Mouse (Mus musculus): ENCODE measurements around the gene Frat2.
"Not testable (repeated sequence)": the region's sequence is repeated elsewhere in the genome, so short reads cannot be mapped to it uniquely, and the experiment has no call there.

Frat2 gene

GRCm38 (mm10) chr19:41847992-41848851 lies at the start of gene Frat2:
Gene Frat2 (minus strand): TSS chr19:41848132.
- DNase-seq (ENCODE audit: low read depth, low spot score) = peak; percentile 92

GRCm38 (mm10) chr19:41896319-41896711 lies 48.4 kb upstream of the Frat2 start:
- DNase-seq (ENCODE audit: low read depth, low spot score) = no peak

GRCm38 (mm10) chr19:41895460-41896318 lies 47.8 kb upstream of the Frat2 start, which contains the start of gene Rrp12:
Gene Rrp12 (minus strand): TSS chr19:41896173.
- DNase-seq (ENCODE audit: low read depth, low spot score) = peak; percentile 90

- no peak for DNase-seq (ENCODE audit: low read depth, low spot score)
Measured at GRCm38 (mm10) chr19:41894959-41895358, 47.0 kb upstream of the Frat2 start.

GRCm38 (mm10) chr19:41888191-41888590 lies 40.3 kb upstream of the Frat2 start:
- no peak for DNase-seq (ENCODE audit: low read depth, low spot score)

- no peak for DNase-seq (ENCODE audit: low read depth, low spot score)
Measured at GRCm38 (mm10) chr19:41883882-41884281, 36.0 kb upstream of the Frat2 start.

- no peak for DNase-seq (ENCODE audit: low read depth, low spot score)
Measured at GRCm38 (mm10) chr19:41881842-41882241, 33.9 kb upstream of the Frat2 start.

GRCm38 (mm10) chr19:41874356-41874755 lies 26.4 kb upstream of the Frat2 start:
- no peak for DNase-seq (ENCODE audit: low read depth, low spot score)

GRCm38 (mm10) chr19:41872285-41872684 lies 24.4 kb upstream of the Frat2 start:
- no peak for DNase-seq (ENCODE audit: low read depth, low spot score)

- DNase-seq (ENCODE audit: low read depth, low spot score) = not testable (repeated sequence)
Measured at GRCm38 (mm10) chr19:41869946-41870345, 22.0 kb upstream of the Frat2 start.

GRCm38 (mm10) chr19:41869296-41869695 lies 21.4 kb upstream of the Frat2 start:
- DNase-seq (ENCODE audit: low read depth, low spot score) = no peak

GRCm38 (mm10) chr19:41866707-41867106 lies 18.8 kb upstream of the Frat2 start:
- no peak for DNase-seq (ENCODE audit: low read depth, low spot score)

GRCm38 (mm10) chr19:41857816-41858310 lies 9.9 kb upstream of the Frat2 start:
- DNase-seq (ENCODE audit: low read depth, low spot score) = no peak

- DNase-seq (ENCODE audit: low read depth, low spot score) = no peak
Measured at GRCm38 (mm10) chr19:41857086-41857762, 9.3 kb upstream of the Frat2 start.

GRCm38 (mm10) chr19:41852423-41852822 lies 4.5 kb upstream of the Frat2 start:
- no peak for DNase-seq (ENCODE audit: low read depth, low spot score)

- no peak for DNase-seq (ENCODE audit: low read depth, low spot score)
Measured at GRCm38 (mm10) chr19:41850719-41851543, 3.0 kb upstream of the Frat2 start.

GRCm38 (mm10) chr19:41850021-41850718 lies 2.2 kb upstream of the Frat2 start:
- no peak for DNase-seq (ENCODE audit: low read depth, low spot score)

- DNase-seq (ENCODE audit: low read depth, low spot score) = not testable (repeated sequence)
Measured at GRCm38 (mm10) chr19:41847614-41847991, 329 bp downstream of the Frat2 start.

GRCm38 (mm10) chr19:41847091-41847581 lies 796 bp downstream of the Frat2 start:
- no peak for DNase-seq (ENCODE audit: low read depth, low spot score)

Measured in ES-CJ7 (cell line).